Mouse (Mus musculus) limb, embryonic 11.5 days (tissue): Measurements from ENCODE around the gene Arhgap11a. TPM values are rescaled to one million over a fixed set of nuclear protein-coding genes. Genes with fewer than 3 reads are reported as not detected.

ENCODE experiments used
- ATAC-seq: fragments of 200-750 bp; cut with Nextera tagmentation; 2 replicates; pipeline ENCODE4 v1.8.0; 2017; ENCODE audit warnings: low read depth; ENCODE audit not compliant: insufficient number of reproducible peaks, low FRiP score, low TSS enrichment
- DNase-seq: peaks from one replicate; pipeline ENCODE4 v3.0.0-alpha.2; 2015; ENCODE audit warnings: low spot score
- H3K27ac ChIP-seq: fragments of 300-500 bp; sonication (generic); replicated peaks from 2 replicates; pipeline ENCODE4 v1.5.1; 2014; ENCODE audit warnings: low read depth, mild to moderate bottlenecking, low read length
- H3K27me3 ChIP-seq: fragments of 300-500 bp; sonication (generic); 2 replicates; pipeline ENCODE4 v1.6.1; 2014; ENCODE audit warnings: mild to moderate bottlenecking, low read length, mixed read lengths; ENCODE audit not compliant: control insufficient read depth, insufficient read depth
- H3K36me3 ChIP-seq: fragments of 300-500 bp; sonication (generic); 2 replicates; pipeline ENCODE4 v1.6.1; 2014; ENCODE audit warnings: mild to moderate bottlenecking, low read length, moderate library complexity, mixed read lengths; ENCODE audit not compliant: control insufficient read depth, insufficient read depth
- H3K4me1 ChIP-seq: fragments of 300-500 bp; sonication (generic); 2 replicates; pipeline ENCODE4 v1.6.1; 2014; ENCODE audit warnings: low read length, mixed read lengths; ENCODE audit not compliant: control insufficient read depth, insufficient read depth
- H3K4me2 ChIP-seq: fragments of 300-500 bp; sonication (generic); 2 replicates; pipeline ENCODE4 v1.6.1; 2014; ENCODE audit warnings: low read depth, mild to moderate bottlenecking, moderate library complexity; ENCODE audit not compliant: severe bottlenecking
- H3K4me3 ChIP-seq: fragments of 300-500 bp; sonication (generic); 2 replicates; pipeline ENCODE4 v1.5.1; 2014; ENCODE audit warnings: low read depth, low read length
- H3K9ac ChIP-seq: fragments of 300-500 bp; sonication (generic); 2 replicates; pipeline ENCODE4 v1.6.1; 2014; ENCODE audit warnings: mild to moderate bottlenecking, low read length
- H3K9me3 ChIP-seq: fragments of 300-500 bp; sonication (generic); 2 replicates; pipeline ENCODE4 v1.6.1; 2016; ENCODE audit warnings: low read length; ENCODE audit not compliant: control insufficient read depth
- WGBS: fragments of 180-500 bp; shearing (Covaris S2); extraction: QIAGEN DNeasy Blood & Tissue Kit; methylation state at CpG from one replicate; pipeline ENCODE4 v1.1.7; 2014; 5-methylcytosine and 5-hydroxymethylcytosine counted together
- polyA plus RNA-seq: library from polyadenylated mRNA; unstranded; fragments of >200 nt; fragmentation: Nextera tagmentation; extraction: Ambion mirVana; gene quantifications from 2 replicates; pipeline ENCODE4 v1.2.1, GENCODE M21; 2014

Arhgap11a gene
- polyA plus RNA-seq, 1 experiment from 2014 or later, result 5.7 TPM

- peak overlapping the region; percentile 82 for H3K4me2 ChIP-seq
- ATAC-seq (peak; percentile 13; the same call in 1 of the 2 replicates), DNase-seq (no peak)
- H3K27ac ChIP-seq, result peak overlapping the region; percentile 59
- no peaks in the 10 kb centered on the region for H3K9me3 ChIP-seq
- peak overlapping the region; percentile 73 for H3K4me3 ChIP-seq
- under 1% methylated on average over 24 of the region's 24 CpGs for WGBS
- peaks cover 8% of the 10 kb centered on the region for H3K4me1 ChIP-seq
- H3K27me3 ChIP-seq, result no peaks in the 10 kb centered on the region
- peak overlapping the region; percentile 77 for H3K9ac ChIP-seq
- H3K36me3 ChIP-seq, result peaks cover 2% of the 10 kb centered on the region; the same call in 1 of the 2 replicates
Measured at GRCm38 (mm10) chr2:113847678-113848244, 700 bp downstream of the Arhgap11a start.

GRCm38 (mm10) chr2:113845081-113845480 lies 3.4 kb downstream of the Arhgap11a start:
- H3K27me3 ChIP-seq, result no peaks in the 10 kb centered on the region
- H3K27ac ChIP-seq, result no peak overlapping the region
- peaks cover 4% of the 10 kb centered on the region; the same call in 1 of the 2 replicates for H3K36me3 ChIP-seq
- no peak for DNase-seq
- no peak for ATAC-seq
- WGBS, result 91% methylated on average over 4 of the region's 4 CpGs
- no peak overlapping the region for H3K4me3 ChIP-seq
- H3K4me1 ChIP-seq, result peaks cover 8% of the 10 kb centered on the region
- no peak overlapping the region for H3K4me2 ChIP-seq
- no peak overlapping the region for H3K9ac ChIP-seq
- H3K9me3 ChIP-seq, result no peaks in the 10 kb centered on the region

GRCm38 (mm10) chr2:113841656-113842437 lies 6.6 kb downstream of the Arhgap11a start:
- Histone ChIP-seq H3K36me3 (peaks cover 4% of the 10 kb centered on the region; the same call in 1 of the 2 replicates), H3K27me3 (no peaks in the 10 kb centered on the region), H3K4me1 (peaks cover 4% of the 10 kb centered on the region), H3K9ac (no peak overlapping the region), H3K4me2 (no peak overlapping the region), H3K27ac (no peak overlapping the region), H3K4me3 (no peak overlapping the region), H3K9me3 (no peaks in the 10 kb centered on the region)
- 96% methylated on average over 4 of the region's 4 CpGs for WGBS
- ATAC-seq, result no peak
- no peak for DNase-seq

DNA sequence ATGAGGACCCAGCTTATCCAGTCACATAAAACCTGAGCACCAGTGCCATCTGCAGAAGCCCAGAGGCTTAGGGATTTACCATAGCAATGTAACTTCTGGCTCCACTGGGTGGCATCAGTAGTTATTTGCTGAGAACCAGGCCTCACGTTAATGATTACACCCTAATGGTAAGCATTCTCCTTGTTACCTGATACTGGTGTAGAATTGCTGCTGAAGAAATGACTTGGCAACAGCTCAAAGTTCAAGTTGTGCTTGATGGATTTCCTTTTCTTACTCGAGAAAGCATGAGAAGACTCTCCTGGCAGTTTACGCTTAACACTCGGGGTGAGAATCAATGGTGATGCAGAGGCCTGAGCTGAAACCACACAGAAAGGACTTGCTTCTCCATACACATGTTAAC lies 9.0 kb downstream of the Arhgap11a start:
- Histone ChIP-seq H3K27ac (no peak overlapping the region), H3K4me3 (no peak overlapping the region), H3K9ac (no peak overlapping the region), H3K27me3 (no peaks in the 10 kb centered on the region), H3K4me1 (no peaks in the 10 kb centered on the region), H3K36me3 (peaks cover 14% of the 10 kb centered on the region; the same call in 1 of the 2 replicates), H3K4me2 (no peak overlapping the region), H3K9me3 (no peaks in the 10 kb centered on the region)
- peak; percentile 16 for DNase-seq
- ATAC-seq, result no peak
- WGBS, result 80% methylated on average over 4 of the region's 4 CpGs

GRCm38 (mm10) chr2:113835219-113835618 lies 13.2 kb downstream of the Arhgap11a start:
- Histone ChIP-seq H3K27ac (no peak overlapping the region), H3K4me3 (no peak overlapping the region), H3K4me2 (no peak overlapping the region), H3K9ac (no peak overlapping the region), H3K4me1 (no peaks in the 10 kb centered on the region), H3K27me3 (no peaks in the 10 kb centered on the region), H3K9me3 (no peaks in the 10 kb centered on the region), H3K36me3 (peaks cover 20% of the 10 kb centered on the region)
- WGBS, result 93% methylated on average over 3 of the region's 3 CpGs
- ATAC-seq (no peak), DNase-seq (no peak)

DNA sequence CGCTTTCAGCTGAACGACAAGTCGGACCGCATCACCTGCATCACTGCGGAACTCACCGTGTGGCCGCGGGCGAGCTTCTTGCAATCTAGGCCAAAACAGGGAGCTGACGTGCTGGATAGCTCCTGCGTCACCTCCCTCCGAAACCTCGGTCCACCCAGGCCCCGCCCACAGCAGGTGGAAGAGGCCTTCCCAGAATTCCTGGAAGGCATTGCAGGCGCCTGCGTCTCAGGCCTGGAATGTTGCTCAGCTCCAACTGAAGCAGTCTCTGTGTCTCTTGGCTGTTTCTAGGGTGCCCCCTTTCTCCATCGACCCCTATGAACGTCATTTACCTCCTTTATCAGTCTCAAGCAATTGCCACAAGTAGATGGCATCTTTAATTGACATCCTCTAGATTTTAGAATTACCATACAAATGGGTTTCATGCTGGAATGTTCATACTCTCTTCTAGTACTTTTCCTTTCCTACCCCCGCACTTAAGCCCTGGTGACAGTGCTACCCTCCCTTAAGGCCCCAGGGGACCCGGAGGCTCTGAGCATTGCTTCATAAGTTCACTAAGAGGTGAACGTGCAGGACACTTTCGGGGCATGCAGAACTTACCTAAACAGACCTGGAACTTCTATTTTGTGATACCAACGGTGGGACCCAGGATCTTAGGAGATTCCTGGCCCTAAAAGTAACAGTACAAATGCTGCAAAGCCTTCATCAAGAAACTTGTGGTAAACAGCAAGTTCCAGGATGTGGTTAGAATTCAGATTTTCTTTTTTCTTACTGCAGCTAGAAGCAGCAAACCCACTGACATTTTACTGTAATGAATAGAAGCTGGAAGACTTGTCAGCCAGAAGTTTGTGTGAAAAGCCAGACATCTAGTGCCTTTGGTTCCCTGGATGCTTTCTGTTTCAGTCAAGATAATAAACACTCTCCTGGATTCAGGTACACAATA lies 19.2 kb downstream of the Arhgap11a start, which contains the start of gene Scg5:
TSS of gene Scg5 (minus strand) at position 179 of the 940 bp plus-strand sequence.
- 12% methylated on average over 23 of the region's 23 CpGs for WGBS
- Histone ChIP-seq H3K9ac (peak within 1 kb of the TSS; percentile 28; the same call in 1 of the 2 replicates), H3K4me3 (peak within 1 kb of the TSS; percentile 22; the same call in 1 of the 2 replicates), H3K4me2 (peak within 1 kb of the TSS; percentile 53), H3K4me1 (no peaks in the 10 kb centered on the region), H3K36me3 (peaks cover 10% of the 10 kb centered on the region), H3K27me3 (no peaks in the 10 kb centered on the region), H3K9me3 (no peaks in the 10 kb centered on the region), H3K27ac (no peak within 1 kb of the TSS)
- peak; percentile 88 for ATAC-seq
- peak; percentile 87 for DNase-seq

DNA sequence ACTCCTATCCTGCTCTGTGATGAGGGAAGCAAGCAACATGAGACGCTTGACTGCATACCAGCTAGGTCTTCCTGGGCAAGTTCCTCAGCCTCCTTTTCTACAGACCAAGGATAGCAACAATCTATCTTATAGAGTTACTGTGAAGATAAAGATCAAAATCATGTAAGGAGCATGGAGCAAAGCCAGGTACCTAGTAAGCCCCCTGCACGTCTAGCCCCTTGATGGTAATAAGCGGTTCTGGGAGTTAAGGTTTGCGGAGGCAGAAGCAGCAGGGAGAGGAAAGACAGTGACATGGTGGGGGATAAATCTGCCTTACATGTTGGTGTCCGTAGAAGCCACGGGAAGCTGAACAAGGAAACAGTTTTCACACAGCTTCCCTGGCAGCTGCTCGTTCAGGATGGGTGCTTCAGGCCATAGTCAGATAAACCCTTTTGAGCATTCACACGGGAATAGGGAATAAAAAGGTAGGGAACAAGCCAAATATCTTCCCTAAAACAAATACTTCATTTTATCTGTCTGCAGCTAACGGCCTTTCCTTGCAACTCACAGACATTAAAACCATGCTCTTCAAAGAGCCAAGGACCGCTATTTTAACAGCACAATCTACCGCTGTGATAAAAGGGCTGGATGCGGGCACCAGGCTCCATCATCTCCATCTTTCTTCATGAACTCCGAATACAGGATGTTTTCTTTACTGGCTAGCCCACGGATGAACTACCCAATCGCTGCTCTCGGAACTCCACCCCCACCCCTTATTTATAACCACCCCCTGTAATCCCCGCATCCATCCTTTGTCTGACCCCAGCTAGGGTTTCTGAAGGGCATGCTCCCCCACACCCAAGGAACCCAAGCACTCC lies 20.1 kb downstream of the Arhgap11a start:
- no peaks in the 10 kb centered on the region for H3K4me1 ChIP-seq
- H3K9ac ChIP-seq, result peak overlapping the region; percentile 28; the same call in 1 of the 2 replicates
- 24% methylated on average over 17 of the region's 17 CpGs for WGBS
- H3K36me3 ChIP-seq, result 0 out of 2 replicates have a peak, but pooled peaks cover 5% of the 10 kb centered on the region
- DNase-seq (peak; percentile 18), ATAC-seq (peak; percentile 70)
- no peak overlapping the region for H3K27ac ChIP-seq
- peak overlapping the region; percentile 22; the same call in 1 of the 2 replicates for H3K4me3 ChIP-seq
- H3K27me3 ChIP-seq, result no peaks in the 10 kb centered on the region
- H3K4me2 ChIP-seq, result peak overlapping the region; percentile 53
- no peaks in the 10 kb centered on the region for H3K9me3 ChIP-seq
